Mouse (Mus musculus) adrenal gland (tissue): ENCODE data around the gene Stt3a.

Experiments
- intact Hi-C: fragments of 180-260 bp; cut with DNase I; formaldehyde crosslinking; loops from one replicate; pipeline ENCODE4 v1.15.1; 2025

Gene Stt3a

DNA sequence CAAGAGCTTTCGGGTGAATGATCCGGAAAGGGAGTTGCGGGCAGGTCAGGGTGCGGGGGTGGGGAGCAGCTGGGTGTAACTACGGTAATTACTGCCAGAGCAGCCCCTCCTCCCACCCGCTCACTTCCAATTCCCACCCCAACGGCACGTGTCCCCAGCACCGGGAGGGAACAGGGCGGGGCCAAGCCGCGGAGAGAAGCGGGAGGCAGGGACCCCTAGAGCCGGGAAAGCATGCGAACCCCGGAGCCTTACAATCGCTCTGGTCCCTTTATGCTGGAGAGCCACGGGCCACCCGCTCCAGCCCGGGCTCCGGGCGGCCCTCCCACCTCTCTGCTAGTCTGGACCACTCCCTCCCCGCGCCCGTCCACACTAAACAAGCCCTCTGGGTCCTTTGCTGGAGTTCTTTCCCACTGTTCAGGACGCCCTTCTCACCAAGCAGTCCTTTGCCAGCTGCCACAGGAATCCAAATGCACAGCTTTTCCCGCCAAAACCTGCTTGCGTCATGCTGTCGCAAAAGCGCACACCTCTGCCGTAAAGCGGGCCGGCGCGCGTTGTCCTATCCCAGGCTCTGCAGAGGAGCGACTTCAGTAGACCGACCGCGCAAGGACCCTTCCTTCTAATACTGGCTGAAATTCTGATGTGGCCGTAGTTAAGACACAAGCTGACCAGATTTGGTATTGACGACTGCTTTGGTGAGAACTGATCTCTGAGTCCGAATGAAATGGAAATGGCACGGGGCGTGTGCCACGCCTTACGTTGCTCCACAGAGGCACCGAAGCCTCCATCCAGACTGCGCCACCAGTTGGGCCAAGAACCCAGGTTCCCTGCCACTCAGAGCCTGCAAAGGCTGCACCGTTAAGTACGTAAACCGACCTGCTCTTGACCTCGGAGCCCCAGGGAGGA is 41.1 kb downstream of the Stt3a start:
- intact Hi-C loops: loop anchor here (5.0 kb wide), 1 partner anchor 41 kb away; the partner anchor contains the start of gene Stt3a

DNA sequence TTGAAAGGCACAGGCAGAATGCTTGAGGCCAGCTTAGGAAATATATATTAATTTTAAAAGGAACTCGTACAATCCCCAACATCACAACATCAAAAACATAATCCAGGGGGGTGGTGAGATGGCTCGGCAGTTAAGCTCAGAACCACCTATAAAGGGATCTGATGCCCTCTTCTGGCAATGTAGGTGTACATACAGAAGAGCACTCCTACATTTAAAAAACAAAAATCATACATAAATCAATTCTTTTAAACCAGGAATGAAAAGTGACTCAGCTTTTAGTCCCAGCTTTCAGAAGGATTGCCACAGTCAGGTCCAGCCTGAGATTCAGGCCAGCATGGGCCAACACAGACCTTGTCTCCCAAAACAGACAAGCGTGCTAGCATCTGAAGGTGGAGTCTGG is 50.9 kb downstream of the Stt3a start:
- intact Hi-C loops: no loop called here

DNA sequence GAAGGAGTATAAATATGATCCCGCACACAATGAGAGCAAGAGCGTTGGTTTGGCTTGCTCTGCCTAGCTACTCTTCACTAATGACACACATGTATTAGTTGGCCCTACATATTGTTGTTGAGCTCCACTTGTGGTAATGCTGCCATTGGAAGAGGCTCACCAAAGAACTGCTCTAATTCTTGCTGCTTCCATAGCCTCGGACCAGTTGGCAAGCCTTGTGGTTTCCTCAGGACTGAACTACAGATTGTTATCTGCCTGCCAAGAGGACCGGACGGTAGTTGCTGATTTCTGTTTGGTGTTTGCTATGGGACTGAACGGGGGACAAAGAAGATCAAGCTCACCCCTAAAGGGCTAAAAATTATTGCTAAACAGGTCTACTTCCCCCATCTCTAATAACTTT is 60.2 kb downstream of the Stt3a start:
- intact Hi-C loops: no loop called here

DNA sequence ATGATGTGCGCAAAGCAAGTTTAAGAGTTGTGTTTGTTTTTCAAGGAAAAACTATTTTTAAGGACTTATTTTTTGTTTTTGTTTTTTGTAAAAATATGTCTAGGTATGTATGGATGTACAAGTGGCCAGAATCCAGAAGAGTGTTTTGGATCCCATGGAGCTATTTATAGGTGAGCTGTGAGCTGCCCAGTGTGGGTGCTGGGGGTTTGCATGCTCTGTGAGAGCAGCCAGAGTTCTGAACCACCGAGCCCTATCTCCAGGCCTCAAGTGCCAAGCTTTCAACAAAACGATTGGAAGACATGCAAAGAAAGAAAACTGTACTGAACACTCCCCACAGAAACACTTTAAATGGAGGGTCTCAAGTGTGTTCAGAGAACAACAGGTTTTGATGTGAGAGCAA is 61.6 kb downstream of the Stt3a start:
- intact Hi-C loops: no loop called here

DNA sequence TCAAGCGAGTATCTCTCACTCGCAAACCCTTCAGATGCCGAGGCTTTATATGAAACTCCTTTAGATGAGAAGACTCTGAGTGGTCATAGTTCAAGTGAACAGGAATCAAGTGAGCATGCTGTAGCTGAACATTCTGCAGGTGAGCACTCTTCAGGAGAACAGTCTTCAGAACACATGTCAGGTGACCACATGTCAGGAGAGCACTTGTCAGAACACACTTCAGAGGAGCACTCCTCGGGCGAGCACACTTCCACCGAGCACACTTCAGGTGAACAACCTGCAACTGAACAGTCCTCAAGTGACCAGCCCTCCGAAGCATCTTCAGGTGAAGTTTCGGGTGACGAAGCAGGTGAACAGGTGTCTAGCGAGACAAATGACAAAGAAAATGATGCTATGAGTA is 73.2 kb downstream of the Stt3a start:
- intact Hi-C loops: no loop called here

DNA sequence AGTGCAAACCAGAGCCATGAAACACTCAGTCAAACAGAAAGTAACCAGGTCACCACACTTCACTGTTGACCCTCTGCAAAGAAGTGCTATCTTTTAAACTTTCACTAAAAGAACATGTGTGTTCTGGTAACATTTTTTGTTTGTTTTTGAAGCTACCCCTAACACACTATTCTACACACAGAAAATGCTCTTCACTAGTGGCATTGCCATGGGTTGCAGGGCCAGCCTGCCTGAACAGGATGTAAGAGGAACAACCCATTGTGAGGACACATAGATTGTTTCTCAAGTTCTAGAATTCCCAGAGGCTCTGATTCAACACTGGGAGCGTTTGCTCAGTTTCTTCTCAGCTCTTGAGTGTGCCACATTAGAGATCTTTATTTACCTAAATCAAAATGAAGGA is 74.6 kb downstream of the Stt3a start, which contains the start of gene Acrv1:
TSS of gene Acrv1 (plus strand) at position 301 of the 400 bp plus-strand sequence.
- intact Hi-C loops: no loop called here

DNA sequence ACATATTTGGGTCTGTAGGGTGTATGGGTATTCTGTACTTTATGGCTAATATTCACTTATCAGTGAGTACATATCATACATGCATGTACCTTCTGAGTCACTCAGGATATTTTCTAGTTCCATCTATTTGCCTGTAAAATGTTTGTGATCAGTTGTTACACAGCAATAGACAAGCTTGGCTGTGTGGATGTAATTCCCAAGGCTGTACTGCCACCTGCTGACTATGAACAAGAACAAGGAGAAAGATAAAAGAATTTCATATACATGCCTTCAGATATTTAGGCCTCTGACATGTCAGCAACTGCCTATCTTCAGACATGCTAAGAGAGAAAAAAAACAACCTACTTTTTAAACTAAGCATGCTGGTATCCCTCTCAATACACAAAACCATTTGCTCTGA is 80.2 kb downstream of the Stt3a start:
- intact Hi-C loops: loop anchor here (10.0 kb wide), 1 partner anchor 253 kb away; the partner anchor contains the start of gene Gm7257

DNA sequence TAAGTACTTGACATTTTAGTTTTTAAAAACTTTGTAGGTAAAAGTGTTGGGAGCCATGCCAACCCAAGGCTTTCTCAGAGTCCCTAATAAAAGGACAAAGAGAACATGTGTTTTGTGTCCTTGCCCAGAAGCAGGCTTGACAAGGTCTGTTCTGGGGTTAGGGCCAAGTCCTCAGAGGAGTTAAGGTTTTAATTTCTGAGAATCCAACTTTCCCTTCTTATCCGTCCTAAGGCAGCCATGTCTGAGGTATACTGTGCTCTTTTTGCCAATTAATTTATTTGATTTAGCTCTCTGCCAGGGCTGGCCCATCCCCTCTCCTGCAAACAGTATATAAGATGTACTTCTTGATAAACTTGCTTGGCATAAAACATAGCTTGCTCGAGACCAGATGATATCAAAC is 86.1 kb downstream of the Stt3a start:
- intact Hi-C loops: loop anchor here (10.0 kb wide), 1 partner anchor 247 kb away; the partner anchor contains the start of gene Gm7257
